Mouse (Mus musculus): ENCODE data around the gene Dnal1. TPM values are rescaled to one million over a fixed set of nuclear protein-coding genes. Genes with fewer than 3 reads are reported as not detected.
"Not testable (repeated sequence)": the region's sequence is repeated elsewhere in the genome, so short reads cannot be mapped to it uniquely, and the experiment has no call there.

Gene Dnal1
- total RNA-seq (2021) = 1 to 10 TPM; 5.9 to 8.1 TPM
- long read RNA-seq, experiment 1 = 0 reads
- long read RNA-seq, experiment 2, partial matches to known transcripts = 0 of 2 reads
- long read RNA-seq, experiment 2, other reads (novel, unspliced or antisense) = 2 of 2 reads

DNA sequence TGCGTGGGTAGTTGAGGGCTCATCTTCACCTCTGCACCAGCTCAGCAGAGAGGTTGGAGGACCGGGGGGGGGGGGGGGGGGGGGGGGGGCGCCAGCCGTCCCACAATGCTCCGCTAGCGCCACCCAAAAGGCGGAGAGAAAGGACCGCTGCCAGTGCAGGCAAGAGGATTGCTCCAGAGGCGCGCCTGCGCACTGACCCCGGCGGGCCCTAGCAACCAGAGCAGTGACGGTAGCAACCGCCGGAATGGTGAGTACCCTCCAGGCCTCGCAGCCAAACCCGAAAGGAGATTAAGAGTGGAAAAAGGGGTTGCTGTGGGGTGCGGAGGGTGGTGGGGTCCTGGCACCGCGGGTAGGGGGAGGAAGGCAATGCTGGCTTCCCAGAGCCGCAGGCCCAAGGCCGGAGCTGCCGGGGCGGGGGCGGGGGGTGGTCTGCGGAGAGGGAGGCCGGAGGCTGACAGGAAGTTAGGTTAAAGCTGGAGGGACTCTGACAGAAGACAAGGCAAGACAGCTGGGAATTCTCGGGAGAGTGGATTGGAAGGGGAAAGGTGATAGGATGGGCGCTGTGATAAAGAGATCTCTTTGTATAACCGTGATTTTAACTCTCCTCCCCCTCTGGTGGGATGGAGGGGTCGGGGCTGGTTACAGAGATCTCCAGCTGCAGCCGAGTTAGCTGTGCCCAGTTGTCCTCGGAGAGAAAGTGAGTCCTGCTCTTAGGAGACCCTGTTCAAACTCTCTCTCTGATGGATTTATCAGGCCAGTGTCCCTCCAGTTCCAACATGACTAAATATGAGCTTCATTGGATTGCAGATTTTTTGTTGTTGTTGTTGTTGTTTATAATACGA, at the start of gene Dnal1:
Dnal1 (plus strand) TSS at position 214 of the 842 bp plus-strand sequence.
- intact Hi-C loops (cut with DNase I) = no loop called here
- DNase-seq = peak; percentile 81 to 90

DNA sequence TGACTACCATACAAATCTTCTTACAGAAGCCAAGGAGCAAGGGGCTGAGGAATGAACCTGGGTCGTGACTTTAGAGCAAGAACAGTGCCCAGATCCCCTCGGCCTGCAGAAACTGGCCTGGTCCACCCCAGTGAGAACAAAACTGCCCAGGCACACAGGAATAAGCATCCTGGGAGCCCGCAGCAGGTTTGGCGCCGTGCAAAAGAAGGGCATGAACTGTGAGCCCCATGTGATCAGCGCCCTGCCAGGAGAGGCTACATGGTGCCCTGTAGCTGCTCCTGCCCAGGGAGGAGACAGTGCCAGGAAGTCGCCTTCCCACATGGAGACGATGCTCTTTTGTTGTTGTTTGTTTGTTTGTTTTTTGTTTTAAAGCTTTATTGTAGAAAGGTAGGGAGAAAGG, 49.5 kb upstream of the Dnal1 start:
- no peak for DNase-seq
- intact Hi-C loops (cut with DNase I) = no loop called here

DNA sequence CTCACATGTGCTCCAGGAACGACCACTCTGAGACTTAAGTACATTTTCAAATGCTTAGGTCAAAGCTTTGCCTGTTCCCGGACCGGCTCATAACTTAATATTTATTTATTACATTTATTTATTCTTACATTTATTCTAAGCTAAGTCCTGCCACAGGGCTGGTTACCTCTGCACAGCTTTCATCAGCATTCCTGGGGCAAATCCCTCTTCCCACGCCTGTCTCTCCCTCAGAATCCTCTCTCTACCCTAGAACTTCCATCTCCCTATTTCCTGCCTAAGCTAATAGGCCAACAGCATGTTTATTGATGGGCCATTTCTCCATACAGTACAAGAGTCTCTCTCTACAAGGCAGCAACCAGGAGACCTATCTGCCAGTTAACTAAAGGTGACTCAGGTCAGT, 46.4 kb upstream of the Dnal1 start:
- intact Hi-C loops (cut with DNase I) = no loop called here
- no peak for DNase-seq

DNA sequence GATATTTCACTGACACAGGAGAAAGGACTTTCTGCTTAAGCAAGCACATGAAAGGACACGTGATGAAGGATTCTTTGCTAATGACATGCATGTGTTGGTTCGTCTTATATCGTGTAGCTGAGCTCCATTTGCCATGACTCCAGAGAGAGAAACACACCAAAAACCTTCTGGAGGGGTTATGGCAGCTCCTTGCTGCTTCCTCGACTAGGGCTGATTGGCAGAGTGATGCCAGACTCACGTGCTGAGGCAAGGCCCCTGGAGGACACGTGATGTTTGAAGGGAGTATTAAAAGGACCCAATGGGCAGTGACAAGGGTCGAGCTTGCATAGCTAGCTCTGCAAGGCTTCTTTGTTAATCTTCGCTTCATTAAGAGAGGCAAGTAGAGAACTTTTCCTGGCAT, 45.9 kb upstream of the Dnal1 start:
- DNase-seq = no peak
- intact Hi-C loops (cut with DNase I) = no loop called here

DNA sequence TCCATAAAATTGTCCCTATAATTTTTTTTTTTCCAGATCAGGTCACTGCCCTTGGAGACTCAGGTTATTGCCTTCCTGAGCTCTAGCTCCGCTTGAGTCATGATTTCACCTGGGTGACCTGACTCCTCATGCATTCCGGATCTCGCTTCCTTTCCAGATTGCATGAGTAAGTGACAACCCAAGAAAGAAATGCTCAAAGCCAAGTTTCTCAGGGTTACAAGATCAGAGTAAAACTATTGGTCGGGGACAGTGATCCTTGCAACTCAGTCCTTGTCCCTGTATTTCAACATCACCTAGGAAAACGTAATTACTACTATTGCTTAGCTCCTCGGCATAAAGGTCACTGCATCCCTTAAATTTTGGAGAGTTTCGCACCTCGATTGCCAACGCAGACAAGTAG, 45.2 kb upstream of the Dnal1 start, which contains the start of gene Acot5:
Acot5 (plus strand) TSS at position 340 of the 400 bp plus-strand sequence.
- intact Hi-C loops (cut with DNase I) = no loop called here
- no peak for DNase-seq

DNA sequence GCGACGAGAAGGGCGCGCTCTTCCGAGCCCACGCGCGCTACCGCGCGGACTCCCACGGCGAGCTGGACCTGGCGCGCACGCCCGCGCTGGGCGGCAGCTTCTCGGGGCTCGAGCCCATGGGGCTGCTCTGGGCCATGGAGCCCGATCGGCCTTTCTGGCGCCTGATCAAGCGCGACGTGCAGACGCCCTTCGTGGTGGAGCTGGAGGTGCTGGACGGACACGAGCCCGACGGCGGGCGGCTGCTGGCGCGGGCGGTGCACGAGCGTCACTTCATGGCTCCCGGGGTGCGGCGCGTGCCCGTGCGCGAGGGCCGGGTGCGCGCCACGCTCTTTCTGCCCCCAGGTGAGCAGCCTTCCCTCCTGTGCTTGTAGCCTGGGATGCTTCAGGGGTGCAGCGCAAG, 44.6 kb upstream of the Dnal1 start:
- peak in 1 of 2 experiments; percentile 18 for DNase-seq
- intact Hi-C loops (cut with DNase I) = not testable (repeated sequence)

DNA sequence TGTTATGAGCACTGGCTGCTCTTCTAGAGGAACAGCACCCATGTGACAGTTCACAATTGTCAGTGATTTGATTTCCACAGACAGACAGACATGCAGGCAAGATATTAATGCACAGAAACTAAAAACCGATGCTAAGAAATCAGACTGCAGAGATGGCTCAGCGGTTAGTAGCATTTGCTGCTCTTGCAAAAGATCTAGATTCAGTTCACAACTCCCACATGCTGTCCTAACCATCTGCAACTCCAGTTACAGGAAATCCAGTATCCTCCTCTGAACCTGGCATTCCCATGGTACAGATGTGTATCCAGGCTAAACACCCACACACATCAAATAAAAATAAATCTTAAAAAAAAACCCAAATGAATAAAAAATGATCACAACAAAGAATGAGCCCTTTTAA, 42.5 kb upstream of the Dnal1 start:
- DNase-seq = no peak
- intact Hi-C loops (cut with DNase I) = no loop called here

DNA sequence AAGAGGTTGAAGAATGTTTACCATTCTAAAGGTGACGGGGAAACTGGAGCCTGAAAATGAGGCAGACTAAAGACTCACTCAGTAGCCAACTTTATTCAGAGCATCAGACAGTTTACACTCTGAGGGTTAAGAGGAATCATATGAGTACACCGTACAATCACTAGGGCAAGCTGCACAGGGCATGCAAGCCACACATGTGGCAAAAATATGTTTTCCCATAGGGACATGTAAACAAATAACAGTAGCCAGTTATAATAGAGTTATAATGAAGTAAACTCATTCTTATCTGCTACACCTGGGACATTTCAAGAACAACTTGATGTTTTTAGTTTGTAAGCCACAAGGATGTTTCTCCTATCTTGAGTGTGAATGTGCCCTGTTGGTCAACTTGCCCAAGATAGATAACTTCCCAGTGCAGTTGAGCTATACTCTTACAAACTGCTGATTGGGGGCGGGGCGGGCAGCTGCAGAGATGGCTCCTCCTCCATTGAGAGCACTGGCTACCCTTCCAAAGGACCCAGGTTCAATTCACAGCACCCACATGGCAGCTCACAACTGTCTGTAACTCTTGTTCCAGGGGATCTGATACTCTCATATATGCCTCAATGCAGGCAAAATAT, 36.7 kb upstream of the Dnal1 start:
- intact Hi-C loops (cut with DNase I) = no loop called here
- no peak for DNase-seq

DNA sequence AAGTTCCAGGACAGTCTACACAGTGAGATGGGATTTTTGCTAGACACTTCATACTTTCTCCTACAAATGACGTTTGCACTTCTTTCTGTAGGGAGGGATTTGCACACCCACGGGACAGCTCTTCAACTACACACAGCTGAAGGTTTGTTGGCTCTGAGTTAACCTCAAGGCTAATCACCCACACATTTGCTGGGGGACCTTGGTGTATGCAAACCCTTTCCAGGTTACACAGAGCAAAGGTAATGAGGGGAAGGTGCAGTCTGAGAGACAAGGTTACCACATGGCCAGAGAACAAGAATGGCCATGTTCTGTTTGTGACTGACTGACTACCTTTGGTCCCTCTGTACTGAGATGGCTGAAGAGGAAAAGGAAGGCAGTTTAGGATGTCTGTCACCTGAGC, 30.3 kb upstream of the Dnal1 start:
- intact Hi-C loops (cut with DNase I) = no loop called here
- no peak for DNase-seq

DNA sequence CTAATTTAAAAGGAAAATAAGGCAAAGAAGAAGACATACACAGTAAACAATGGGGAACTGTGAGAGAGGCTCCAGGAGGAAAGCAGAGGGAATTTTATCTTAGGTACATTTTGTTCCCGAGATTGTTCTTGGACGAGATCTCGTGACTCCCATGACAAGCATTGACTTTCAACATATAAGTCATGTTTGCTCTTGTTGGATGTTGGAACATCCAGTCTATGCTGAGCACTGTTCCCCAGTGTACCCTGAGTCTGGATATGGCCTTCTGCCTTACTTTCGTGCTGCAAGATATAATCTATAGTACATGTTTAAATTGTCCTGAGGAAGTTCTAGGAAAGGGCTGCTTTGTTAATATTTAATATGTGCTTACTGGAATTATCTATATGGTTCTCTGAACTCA, 29.6 kb upstream of the Dnal1 start:
- DNase-seq = no peak
- intact Hi-C loops (cut with DNase I) = no loop called here

DNA sequence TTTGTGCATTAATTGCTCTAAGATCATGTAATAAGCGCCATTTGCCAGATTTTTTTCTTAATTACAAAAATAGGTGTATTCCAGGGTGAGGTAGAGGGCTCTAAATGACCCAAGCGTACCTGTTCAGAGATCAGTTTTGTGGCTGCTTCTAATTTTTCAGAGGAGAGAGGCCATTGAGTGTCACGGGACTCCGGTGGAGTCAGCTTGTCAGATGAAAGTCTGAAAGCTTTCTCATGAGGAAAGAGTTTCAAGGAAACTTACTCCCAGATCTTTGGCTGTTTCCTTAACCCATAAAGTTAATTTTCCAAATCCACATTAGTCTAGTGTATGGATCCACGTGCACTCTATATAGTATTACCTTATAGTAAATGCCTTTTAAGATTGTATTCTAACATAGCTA, 19.5 kb upstream of the Dnal1 start:
- not testable (repeated sequence) for DNase-seq

DNA sequence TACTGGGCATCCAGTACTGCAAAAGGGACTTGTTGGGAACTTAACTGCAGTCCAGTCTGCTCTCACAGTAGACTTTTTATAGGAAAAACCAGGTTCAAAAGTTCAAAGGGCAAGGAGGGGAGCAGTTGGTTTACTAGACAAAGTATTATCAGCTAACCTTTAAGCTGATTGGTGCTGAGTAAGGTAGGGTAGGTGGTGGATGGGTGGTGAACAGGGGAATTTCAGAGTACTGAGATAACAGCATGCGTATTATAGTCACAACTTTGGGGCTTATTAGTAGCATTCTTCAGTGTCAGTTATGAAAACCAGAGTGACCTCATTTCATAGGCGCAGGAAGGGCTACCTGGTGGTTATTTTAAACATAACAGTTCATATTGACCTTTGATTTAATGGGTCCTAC, 14.6 kb upstream of the Dnal1 start:
- DNase-seq = no peak
- intact Hi-C loops (cut with DNase I) = no loop called here

More for the DNA sequence above, 19.5 kb upstream of the Dnal1 start:
- intact Hi-C loops (cut with DNase I) = not testable (repeated sequence)

DNA sequence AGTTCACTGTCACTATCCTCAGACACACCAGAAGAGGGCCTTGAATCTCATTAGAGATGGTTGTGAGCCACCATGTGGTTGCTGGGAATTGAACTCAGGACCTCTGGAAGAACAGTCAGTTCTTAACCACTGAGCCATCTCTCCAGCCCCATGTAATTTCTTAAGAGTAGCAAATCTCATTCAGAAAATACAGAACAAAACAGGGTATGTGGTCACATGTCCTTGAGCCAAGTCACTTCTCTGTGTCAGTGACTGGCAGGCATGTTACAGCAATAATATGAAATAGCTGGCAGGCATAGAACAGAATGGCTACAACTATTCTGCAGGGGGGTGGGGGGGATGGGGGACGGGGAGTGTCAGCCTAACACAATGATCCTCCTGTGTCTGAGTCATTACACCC, 14.1 kb upstream of the Dnal1 start:
- intact Hi-C loops (cut with DNase I) = no loop called here
- DNase-seq = no peak

DNA sequence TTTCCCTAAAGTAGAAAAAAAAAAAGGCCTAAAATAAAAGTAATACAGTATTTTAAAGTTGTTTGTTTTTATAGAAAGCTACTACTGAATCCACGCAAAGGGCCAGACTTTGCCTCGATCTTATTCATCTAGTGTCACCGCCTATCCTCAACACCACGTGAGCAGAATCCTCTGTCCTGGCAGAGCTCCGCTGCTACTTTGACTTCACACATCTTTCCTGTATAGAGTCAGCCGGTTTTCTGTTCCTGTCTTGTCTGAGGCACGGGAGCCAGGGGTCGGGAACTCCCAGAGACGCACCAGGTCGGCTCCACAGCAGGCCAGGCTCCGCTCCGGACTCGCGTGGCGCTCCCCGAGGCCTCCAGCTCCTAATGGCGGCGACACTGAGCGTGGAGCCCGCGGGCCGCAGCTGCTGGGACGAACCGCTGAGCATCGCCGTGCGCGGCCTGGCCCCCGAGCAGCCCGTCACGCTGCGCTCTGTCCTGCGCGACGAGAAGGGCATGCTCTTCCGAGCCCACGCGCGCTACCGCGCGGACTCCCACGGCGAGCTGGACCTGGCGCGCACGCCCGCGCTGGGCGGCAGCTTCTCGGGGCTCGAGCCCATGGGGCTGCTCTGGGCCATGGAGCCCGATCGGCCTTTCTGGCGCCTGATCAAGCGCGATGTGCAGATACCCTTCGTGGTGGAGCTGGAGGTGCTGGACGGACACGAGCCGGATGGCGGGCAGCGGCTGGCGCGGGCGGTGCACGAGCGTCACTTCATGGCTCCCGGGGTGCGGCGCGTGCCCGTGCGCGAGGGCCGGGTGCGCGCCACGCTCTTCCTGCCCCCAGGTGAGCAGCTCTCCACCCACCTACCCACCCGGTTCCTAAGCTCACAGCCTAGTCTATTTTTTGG, 13.3 kb upstream of the Dnal1 start, which contains the start of gene Acot6:
Acot6 (plus strand) TSS at position 51 of the 889 bp plus-strand sequence.
- DNase-seq = peak; percentile 11 to 40
- intact Hi-C loops (cut with DNase I) = not testable (repeated sequence)

DNA sequence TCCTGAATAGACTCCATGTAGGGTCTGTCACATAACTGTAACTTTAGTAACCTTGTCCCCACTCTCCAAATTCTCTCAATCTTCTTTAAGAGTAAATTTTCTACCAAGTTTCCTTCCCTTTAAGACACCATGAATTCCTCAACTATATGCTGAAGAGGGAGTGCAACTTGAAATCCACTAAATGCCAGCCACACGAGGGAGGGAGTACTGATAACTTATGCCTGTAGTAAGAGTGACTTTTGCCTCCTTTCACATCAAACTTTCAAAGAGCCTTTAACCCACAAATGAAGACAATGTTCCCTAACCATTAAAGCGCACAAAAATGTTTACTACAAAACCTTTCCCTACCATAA, 12.7 kb upstream of the Dnal1 start:
- DNase-seq = no peak
- intact Hi-C loops (cut with DNase I) = no loop called here

DNA sequence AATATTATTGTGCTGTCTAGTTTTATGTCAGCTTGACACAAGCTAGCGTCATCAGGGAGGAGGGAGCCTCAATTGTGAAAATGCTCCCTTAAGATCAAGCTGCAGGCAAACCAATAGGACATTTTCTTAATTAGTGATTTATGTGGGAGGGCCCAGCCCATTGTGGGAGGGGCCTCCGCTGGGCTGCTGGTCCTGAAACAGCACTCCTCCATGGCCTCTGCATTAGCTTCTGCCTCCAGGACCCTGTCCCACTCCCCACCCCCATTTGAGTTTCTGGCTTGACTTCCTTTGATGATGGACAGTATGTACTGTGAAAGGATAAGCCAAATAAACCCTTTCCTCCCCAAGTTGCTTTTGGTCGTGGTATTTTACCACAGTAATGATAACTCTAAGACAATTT, 7.2 kb upstream of the Dnal1 start:
- intact Hi-C loops (cut with DNase I) = no loop called here
- no peak for DNase-seq

DNA sequence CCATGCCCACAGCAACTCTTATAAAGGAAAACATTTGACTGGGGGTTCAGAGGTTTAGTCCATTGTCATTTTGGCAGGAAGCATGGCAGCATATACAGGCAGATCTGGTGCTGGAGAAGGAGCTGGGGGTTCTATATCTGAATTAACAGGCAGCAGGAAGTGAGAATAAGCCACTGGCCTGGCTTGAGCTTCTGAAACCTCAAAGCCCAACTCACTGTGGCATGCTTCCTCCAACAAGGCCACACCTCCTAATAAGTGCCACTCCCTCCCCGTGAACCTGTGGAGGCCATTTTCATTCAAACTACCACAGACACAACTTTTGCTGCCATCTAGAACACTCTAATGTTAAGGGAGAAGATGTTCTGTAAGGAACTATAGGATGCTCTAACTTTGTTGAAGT, 6.5 kb upstream of the Dnal1 start:
- intact Hi-C loops (cut with DNase I) = no loop called here
- DNase-seq = no peak

DNA sequence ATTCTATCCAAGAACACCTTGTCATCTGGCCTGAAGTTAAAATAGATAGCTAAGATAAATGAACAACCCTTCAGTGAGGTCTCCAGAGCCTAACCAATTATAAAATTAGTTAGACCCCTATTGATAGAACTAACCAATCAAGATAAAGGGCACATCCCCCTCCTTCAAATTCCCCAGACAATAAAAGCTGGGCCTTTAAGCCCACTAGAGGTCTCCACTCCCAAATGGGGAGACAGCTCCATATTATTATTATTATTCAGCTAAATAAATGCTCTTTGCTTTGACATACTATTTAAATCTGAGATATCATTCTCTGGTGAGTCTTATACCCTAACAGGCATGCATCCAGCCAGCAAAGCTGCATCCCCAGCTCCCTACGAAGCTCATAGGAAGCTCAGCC, 4.2 kb upstream of the Dnal1 start:
- intact Hi-C loops (cut with DNase I) = no loop called here
- no peak for DNase-seq

DNA sequence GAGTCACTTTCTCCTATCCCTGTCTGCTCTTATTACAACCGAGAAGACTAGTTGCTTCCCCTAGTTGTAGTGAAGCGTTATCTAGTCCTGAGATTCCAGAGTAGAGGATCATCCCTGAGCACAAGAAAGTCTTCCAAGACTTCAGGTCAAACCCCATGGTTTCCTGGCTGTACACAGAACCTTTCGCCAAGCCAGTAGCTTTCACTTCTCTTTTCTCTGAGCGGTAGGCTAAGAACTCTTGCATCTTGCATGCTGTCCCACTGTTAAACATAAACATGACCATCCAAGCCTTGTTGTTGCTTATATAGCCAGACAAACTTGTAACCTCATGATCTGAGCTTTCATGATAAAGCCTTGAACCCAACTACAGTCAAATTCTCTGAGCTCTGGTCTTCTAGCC, 3.4 kb upstream of the Dnal1 start:
- intact Hi-C loops (cut with DNase I) = no loop called here

DNA sequence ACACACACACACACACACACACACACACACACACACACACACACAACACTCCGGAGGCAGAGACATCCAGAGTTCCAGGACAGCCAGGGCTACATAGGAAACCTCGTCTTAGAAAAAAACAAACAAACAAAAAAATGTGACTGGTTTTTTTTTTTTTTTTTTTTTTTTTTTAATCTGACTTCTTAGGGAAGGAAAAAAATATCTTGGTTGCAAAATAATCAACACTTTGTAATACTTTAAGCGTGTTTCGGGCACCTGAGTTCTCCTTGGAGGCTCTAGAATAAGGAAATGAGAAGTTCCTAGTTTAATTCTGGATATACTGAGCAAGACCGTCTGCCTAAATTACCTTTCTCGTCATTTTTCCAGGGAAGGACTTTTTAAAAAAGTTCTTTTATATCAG, 490 bp upstream of the Dnal1 start:
- intact Hi-C loops (cut with DNase I) = no loop called here
- DNase-seq = no peak

More for the DNA sequence above, 3.4 kb upstream of the Dnal1 start:
- no peak for DNase-seq

DNA sequence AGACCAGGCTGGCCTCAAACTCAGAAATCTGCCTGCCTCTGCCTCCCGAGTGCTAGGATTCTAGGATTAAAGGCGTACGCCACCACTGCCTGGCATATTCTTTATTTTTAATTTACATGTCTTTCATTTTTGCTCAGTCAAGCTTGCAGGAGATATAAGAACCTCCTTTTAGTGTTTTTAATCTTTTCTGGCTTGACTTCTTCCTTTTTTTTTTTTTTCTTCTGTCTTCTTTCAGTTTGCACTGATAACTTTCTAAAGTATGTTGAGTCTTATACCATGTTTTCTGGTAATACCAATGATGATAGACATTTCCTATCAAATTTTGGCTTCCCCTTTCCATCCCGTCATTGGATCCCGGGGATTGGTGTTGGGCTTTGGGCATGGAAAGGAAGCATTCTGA, 5.4 kb downstream of the Dnal1 start:
- no peak for DNase-seq
- intact Hi-C loops (cut with DNase I) = no loop called here
